ENCODE assay signal across 8 mouse cellular contexts in the genomic region with DNA sequence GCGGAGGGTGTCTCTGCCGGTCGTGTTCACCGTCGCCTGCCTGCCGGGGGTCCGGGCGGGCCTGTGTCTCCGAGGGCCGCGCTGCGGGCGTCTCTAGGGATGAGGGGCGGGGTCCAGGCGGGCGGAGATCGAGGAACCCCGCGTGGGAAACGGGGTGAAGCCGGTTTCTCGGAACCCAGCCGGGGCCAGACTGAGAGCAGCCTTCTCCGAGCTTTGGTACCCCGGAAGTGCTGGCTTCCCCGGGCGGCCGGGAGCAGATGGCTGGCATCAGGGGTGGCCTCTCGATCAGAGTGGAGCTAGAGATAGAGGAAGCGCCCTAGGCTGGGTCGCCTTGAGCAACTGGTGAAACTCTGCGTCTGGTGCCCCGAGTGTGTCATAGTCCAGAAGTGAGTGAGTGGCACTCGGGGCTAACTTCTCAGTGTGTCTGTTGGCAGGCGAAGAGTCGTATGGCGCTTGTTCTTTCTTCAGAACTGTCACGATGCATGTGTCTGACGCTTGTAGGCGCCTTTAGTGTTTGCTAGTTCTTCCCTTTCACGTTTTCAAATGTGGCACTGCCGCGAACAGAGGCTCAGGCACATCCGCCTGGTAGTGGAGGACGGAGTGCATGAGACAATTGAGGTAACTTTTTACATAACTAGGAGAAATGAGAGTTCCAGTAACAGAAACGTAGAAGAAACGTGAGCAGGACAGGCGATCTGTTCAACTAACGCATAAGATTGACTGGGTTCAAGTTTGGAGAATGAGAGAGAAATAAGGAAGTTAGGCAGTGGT. TPM values are rescaled to one million over a fixed set of nuclear protein-coding genes. Genes with fewer than 3 reads are reported as not detected.
DNase-seq lines count a peak whose midpoint lies in the region; ATAC-seq and TF ChIP-seq lines count a peak whose summit lies in the region.

No protein-coding gene starts in this region.

- H3K27me3 ChIP-seq in myocyte (ENCODE audit: control insufficient read depth, insufficient read depth, insufficient read length): no peaks in the 10 kb centered on the region

- peaks cover 46% of the 10 kb centered on the region for H3K79me2 ChIP-seq in myocyte (ENCODE audit: control insufficient read depth, insufficient read depth)

- intact Hi-C loops in left cerebral cortex, postnatal 14 days (cut with DNase I): no loop called here

- peak overlapping the region; percentile 60 for H3K4me3 ChIP-seq in myocyte

- DNase-seq in cerebellum, postnatal 36 days: no peak
- peak; percentile 60 for DNase-seq in 3T3-L1 (ENCODE audit: low read depth, low spot score)
- peak; percentile 54 for DNase-seq in c-Kit-negative CD71-positive TER-119-positive erythroid progenitor cells, embryonic 14.5 days (ENCODE audit: low read depth, low spot score)
- DNase-seq in frontal cortex, postnatal 36 days (ENCODE audit: low spot score in 2 of 2): peak; percentile 61 to 65
- peak; percentile 55 to 65 for DNase-seq in left cerebral cortex, postnatal 14 days (ENCODE audit: low spot score in 2 of 2)
- DNase-seq in ovary, adult 18-20 months (ENCODE audit: low spot score): no peak

- peak; percentile 72 for ATAC-seq in cerebellum, adult (ENCODE audit: insufficient number of reproducible peaks, low FRiP score, low TSS enrichment)

- H3K36me3 ChIP-seq in myocyte (ENCODE audit: control insufficient read depth, insufficient read depth): peaks cover 9% of the 10 kb centered on the region

- H3K4me2 ChIP-seq in myocyte (ENCODE audit: low read depth): peak overlapping the region; percentile 98

- peak overlapping the region; percentile 46 for H3ac ChIP-seq in myocyte (ENCODE audit: control insufficient read depth, insufficient read length)

- TF ChIP-seq POLR2A in myocyte (IDR thresholded peaks at IDR 0.05; ENCODE audit: insufficient read length, low read depth): no peak

TF ChIP-seq in myocyte, 11 proteins besides CTCF, POLR2A, EP300 and RAD21:
- no peak for TF ChIP-seq CEBPB (IDR thresholded peaks at IDR 0.05; ENCODE audit: insufficient read depth, poor library complexity, severe bottlenecking)
- no peak for TF ChIP-seq POLR2AphosphoS2 (IDR thresholded peaks at IDR 0.05; ENCODE audit: insufficient read length, low read depth)
- no peak for TF ChIP-seq REST (IDR thresholded peaks at IDR 0.05; ENCODE audit: insufficient read depth, insufficient read length)
- no peak for TF ChIP-seq SRF (IDR thresholded peaks at IDR 0.05; ENCODE audit: control insufficient read depth, insufficient read length, low read depth)
- no peak for TF ChIP-seq MYOD1 (IDR thresholded peaks at IDR 0.05; ENCODE audit: control insufficient read depth in 1 of 3, insufficient read length in 2 of 3, low read depth in 2 of 3)

RNA-seq across cellular contexts. Expression of a gene that starts 0.5 kb away (rescaled TPM):
- 10 to 100 TPM; 61.9 to 63.5 TPM for total RNA-seq in left cerebral cortex, postnatal 14 days (2021)
- 53.7 TPM for polyA plus RNA-seq in myocyte (2012; fragmentation: generic; extraction: Trizol)

RNA-seq across cellular contexts. Expression of a gene that starts 57.5 kb away (rescaled TPM):
- total RNA-seq in left cerebral cortex, postnatal 14 days (2021): 100 to 1,000 TPM; 114 to 119 TPM
- polyA plus RNA-seq in myocyte (2012; fragmentation: generic; extraction: Trizol): 17.6 TPM

Comparison
In these comparisons a context has a peak if more than half of its experiments do, and no peak if none do; other contexts are left out.
1. DNase-seq: peak in 3T3-L1 (single experiment), c-Kit-negative CD71-positive TER-119-positive erythroid progenitor cells, embryonic 14.5 days (single experiment), frontal cortex, postnatal 36 days (2 of 2) and left cerebral cortex, postnatal 14 days (2 of 2); none in cerebellum, postnatal 36 days (0 of 2) and ovary, adult 18-20 months (single experiment).